Mouse (Mus musculus) urinary bladder, postnatal 4 days (tissue): ENCODE measurements around the gene Dmgdh.

ENCODE experiments used
- DNase-seq, 2 experiments: peaks; one replicate each; pipeline ENCODE4 v3.0.0; 2021 to 2022; ENCODE audit warnings: low spot score in 2 of 2

Gene Dmgdh

DNA sequence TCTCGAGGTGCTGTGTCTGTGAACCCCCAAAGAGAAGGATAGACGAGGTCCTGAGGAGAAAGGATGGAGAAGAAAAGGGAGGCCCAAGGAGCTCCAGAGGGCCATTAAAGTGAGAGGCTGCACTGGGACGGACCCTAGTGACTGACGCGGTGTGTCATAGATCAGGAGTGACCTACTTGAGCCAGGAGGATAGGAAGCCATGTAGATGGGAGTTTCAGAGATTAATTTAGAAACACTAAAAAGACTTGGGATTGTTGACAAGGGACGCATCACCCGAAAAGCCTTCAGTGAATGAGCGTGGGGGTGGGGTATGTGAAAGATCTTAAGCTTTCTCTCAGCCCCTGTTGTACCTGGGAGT lies 98.0 kb downstream of the Dmgdh start:
- DNase-seq, result no peak

DNA sequence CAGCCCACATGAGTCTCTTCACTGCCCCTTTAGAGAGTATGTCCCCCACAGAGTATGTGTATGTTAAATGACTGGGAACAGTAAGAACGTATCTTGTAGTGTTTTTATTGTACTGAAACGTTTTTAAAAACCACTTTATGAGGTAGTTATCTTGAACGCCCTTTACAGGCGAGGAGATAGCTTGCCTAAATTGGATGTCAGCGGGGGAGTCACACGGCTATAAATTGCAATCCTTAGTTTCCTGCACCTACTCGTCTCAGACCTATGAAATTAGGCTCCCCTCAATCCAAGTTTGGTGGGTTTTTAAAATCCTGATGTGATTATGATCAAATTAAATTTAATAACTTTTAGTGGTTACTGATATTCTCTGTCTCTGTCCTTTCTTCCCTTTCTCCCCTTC lies 98.6 kb downstream of the Dmgdh start:
- DNase-seq, result no peak

DNA sequence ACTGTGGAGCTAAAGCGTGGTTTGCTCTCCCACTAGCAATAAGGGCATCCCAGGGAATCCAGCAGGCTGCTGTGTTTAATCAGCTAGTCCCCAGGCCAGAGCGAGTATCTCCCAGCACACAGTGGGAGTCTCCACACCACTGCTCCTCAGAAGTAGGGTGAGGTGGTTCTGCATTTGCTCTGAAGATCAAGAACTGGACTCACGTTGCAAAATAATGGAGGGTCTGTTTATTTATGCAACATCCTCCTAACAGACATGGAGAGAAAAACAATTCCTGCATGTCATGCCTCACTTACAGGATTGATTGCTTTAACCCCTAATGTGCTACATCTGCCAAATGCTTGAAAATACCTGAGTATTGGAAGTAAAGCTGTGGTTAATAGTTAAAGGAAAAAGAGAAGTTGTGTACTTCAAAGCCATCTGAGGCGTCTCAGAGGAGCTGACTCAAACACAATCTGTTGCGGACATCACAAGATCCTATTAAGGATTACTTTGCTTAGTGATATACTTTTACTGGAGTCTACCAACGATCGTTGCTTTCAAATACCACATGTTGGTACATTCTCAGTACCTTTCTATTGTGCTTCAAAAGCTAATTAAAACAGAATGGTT lies 99.6 kb downstream of the Dmgdh start:
- DNase-seq, result no peak

DNA sequence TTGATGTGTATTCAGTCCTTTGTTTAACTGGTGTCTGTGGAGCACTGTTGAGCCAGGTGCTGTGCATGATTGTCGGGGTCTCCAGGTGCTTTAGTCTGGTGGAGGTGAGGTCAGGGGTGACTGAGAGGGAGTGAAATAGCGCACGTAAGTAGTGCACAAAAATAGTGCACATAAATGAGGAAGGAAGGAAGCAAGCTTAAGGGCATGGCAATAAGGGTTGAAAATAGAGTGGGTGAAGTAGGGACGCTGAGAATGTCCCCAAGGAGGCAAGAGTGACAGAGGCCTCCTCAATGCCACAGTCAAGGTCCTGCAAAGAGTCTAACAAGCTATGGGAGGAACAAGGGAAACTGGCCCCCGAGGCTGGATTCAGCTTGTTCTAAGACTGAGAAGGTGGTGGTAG lies 108.6 kb downstream of the Dmgdh start:
- no peak for DNase-seq

DNA sequence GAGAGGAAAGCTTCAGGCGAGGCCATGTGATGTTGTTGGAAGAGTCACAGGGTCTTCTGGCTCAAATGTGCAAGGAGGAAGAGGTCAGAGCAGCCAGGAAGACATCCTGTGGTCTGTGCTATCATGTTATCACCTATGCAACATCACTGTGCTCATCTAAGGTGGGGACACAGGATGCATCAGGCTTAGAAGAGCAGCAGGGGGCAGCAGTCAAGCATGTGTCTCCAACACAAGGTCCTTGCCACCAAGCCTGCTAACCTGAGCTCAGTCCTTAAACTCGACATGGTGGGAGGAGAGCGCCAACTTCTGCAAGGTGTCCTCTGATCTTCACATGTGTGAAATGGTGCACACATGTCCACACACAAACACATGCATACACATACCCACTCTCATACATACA lies 111.1 kb downstream of the Dmgdh start:
- DNase-seq, result no peak

DNA sequence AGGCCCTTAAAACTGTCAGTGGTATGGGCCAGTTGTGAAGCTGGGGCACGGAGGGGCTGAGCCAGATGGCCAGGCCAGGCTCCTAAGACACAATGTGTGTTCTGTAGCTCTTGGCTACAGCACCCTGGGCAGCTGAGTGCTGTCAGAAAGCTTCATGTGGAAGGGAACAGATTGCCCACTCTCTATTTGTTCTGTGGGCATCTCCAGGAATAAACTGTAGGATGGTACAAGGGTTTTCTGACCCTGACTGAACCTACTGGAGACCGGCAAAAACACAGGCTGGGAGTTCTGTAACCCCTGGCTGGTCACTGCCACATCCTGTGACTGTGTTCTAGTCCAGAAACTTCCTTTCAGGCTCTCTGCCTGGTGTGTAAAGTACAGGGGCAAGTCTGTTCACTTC lies 111.8 kb downstream of the Dmgdh start:
- peak in 1 of 2 experiments; percentile 35 for DNase-seq

DNA sequence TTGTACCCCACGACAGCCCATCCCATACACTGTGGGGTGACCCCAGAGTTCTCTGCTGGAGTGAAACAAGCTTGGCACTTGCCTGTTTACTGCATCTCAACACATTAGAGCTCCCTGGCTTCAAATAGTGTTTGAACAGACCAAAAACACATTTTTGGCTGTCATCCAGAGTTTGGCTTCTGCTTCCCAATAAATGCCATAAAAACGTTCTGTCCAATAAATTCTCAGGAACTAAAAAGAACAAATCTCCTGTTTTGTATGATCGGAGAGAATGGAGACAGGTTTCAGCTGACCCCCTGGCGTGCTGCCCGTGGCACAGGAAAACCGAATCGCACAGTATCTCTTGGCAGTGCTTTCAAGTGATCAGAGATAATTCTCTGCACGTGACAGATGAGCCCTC lies 113.4 kb downstream of the Dmgdh start:
- peak; percentile 37 to 61 for DNase-seq

DNA sequence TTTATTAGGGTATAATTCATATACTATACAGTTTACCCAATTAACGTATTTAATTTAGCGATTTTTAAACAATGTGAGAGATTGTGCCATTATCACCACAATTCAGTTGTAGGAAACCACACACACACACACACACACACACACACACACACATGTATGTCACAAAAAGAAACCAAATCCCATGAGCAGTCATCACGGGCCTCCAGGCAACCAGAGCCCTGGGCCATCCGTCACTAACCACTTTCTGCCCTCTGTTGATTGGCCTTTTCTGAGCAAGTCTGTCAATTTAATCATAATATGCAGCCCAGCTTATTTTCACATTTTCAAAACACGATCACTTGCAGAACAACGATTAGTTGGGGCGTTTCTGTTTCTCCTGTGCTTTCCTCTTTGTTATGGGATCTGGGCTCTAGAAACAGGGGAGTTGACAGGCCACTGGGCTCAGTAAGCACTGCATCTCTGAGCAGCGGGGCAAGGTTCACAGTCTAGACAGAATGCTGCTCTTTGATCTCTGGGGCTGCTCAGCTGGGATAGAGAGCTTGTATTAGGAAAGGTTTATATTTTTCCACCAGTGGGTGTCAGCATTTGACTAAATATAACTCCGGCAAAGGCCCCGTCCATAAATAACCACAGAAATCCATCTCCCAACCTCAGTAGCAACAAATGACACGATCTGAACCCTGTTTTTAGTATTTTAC lies 118.9 kb downstream of the Dmgdh start:
- peak in 1 of 2 experiments; percentile 43 for DNase-seq

DNA sequence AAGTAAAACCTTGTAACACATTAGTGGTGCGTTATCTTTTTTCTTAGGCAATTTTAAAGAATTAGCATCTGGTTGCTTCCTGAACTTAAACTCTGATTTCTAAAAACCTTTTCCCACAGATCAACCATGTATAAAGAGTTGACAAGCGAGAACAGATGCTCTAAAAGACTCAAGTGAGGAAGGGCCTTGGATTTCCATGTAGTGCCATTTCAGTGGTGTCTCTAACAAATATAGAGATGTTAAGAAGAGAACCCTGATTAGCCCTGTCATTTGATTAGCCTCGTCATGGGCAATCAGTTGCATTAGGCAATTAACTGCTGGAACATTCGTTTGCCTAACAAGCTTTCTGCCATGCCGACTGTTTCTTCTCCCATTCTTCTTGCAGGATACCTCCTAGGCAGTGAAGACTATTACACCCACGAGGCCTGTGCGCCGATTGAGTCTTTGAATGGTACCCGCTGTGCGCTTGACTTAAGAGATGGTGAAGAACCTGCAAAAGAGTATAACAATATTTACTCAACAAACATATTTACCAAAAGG lies 119.5 kb downstream of the Dmgdh start:
- DNase-seq, result peak in 1 of 2 experiments; percentile 39

DNA sequence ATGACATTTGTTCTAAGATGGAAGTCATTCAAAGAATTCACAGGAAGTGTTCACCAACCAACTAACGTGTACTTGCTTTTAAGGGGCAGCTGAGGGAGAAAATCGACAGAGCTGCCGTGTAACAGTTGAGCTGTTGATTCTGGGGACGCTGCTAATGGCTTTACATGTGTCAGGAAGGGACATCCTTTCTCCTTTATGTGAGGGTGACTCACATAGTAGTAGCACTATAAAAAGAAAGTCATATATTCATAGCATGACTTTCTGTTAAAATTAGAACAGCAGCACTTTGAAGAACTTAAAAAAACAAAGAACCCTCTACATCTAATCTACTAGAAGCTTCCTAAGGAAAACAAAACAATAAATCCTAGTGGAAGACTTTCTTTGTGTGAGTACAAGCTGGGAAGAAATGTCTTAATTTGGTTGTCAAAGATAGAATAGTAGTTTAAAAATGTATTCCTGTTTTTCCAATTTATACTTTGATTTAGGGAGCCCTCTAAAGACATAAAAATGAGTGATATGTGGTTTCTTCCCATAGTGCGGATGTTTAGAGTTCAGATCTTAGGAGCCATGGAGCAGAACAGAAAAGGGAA lies 122.9 kb downstream of the Dmgdh start:
- DNase-seq, result no peak
